Mouse (Mus musculus): ENCODE measurements around the gene Tk1.

GRCm38 (mm10) chr11:117819095-117819494 is 6.8 kb downstream of the Tk1 start:
- TF ChIP-seq GATA1 (IDR thresholded peaks at IDR 0.05; ENCODE audit: borderline replicate concordance, low read length): no peak
- TF ChIP-seq FLI1 (IDR thresholded peaks at IDR 0.05; ENCODE audit: low read length): no peak
